Mouse (Mus musculus) lung, adult 2 months (tissue): Measurements from ENCODE around the gene Cd33.

Experiments used
- CTCF ChIP-seq: fragments of 200-500 bp; IDR thresholded peaks from 2 replicates; pipeline ENCODE4 v1.5.1; 2011; ENCODE audit warnings: mild to moderate bottlenecking, low read length, control low read depth; ENCODE audit not compliant: insufficient read depth
- POLR2A ChIP-seq: fragments of 200-500 bp; IDR thresholded peaks from 2 replicates; pipeline ENCODE4 v1.6.1; 2011; ENCODE audit warnings: low read depth, mild to moderate bottlenecking, control low read depth, low read length, borderline replicate concordance; ENCODE audit errors: extremely low read depth

DNA sequence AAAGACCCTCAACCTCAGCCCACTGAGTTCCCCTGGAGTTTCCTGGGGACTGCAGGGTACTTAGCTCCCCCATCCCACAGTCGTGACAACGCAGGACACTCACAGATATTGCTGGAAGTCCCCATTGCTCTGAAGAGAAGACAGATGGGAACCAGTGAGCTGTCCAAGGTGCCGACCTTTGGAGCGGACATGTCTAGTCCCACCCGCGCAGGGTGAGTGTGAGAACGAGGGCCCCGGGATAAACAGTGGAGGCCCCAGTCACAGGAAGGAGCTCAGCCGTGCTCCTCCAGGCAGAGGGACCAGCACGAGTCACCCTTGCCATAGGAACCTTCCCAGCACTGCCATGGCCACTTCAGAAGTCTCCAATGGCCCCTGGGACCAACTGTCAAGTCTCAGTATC, 61.0 kb downstream of the Cd33 start:
- TF ChIP-seq CTCF (no peak), POLR2A (no peak)
